Mouse (Mus musculus) spleen, adult 12 weeks (tissue): ENCODE measurements around the gene S100a13.
A peak's percentile ranks its signal among the peaks of the same experiment; 100 is the strongest.

ENCODE experiments used
- DNase-seq: peaks from one replicate; pipeline ENCODE4 v3.0.0; 2022; ENCODE audit warnings: low spot score

Gene S100a13

GRCm38 (mm10) chr3:90508287-90508949 lies 5.8 kb upstream of the S100a13 start:
- no peak for DNase-seq

GRCm38 (mm10) chr3:90508950-90509746 lies 5.1 kb upstream of the S100a13 start, which contains the start of gene Chtop:
Gene Chtop (minus strand): TSS chr3:90509498.
- DNase-seq, result peak; percentile 100

GRCm38 (mm10) chr3:90509747-90510123 lies 4.5 kb upstream of the S100a13 start:
- DNase-seq, result no peak

GRCm38 (mm10) chr3:90512276-90512675 lies 2.0 kb upstream of the S100a13 start:
- DNase-seq, result no peak

GRCm38 (mm10) chr3:90512948-90513642 lies 1.1 kb upstream of the S100a13 start:
- DNase-seq, result no peak

- DNase-seq, result peak; percentile 44
These were observed 456 bp downstream of the S100a13 start for GRCm38 (mm10) chr3:90514691-90515090.

GRCm38 (mm10) chr3:90515242-90515641 lies 1.0 kb downstream of the S100a13 start:
- DNase-seq, result no peak

- DNase-seq, result no peak
These were observed 1.6 kb downstream of the S100a13 start for GRCm38 (mm10) chr3:90515789-90516188.

GRCm38 (mm10) chr3:90517711-90518110 lies 3.5 kb downstream of the S100a13 start:
- DNase-seq, result no peak

- no peak for DNase-seq
These were observed 11.2 kb downstream of the S100a13 start for GRCm38 (mm10) chr3:90525421-90525820.

- DNase-seq, result no peak
These were observed 11.8 kb downstream of the S100a13 start for GRCm38 (mm10) chr3:90526076-90526475.

- DNase-seq, result no peak
These were observed 12.3 kb downstream of the S100a13 start, which contains the start of gene S100a14 for GRCm38 (mm10) chr3:90526580-90526979. Gene S100a14 (plus strand): TSS chr3:90526856.

GRCm38 (mm10) chr3:90527291-90527873 lies 13.1 kb downstream of the S100a13 start:
- no peak for DNase-seq

- DNase-seq, result no peak
These were observed 17.5 kb downstream of the S100a13 start for GRCm38 (mm10) chr3:90531713-90532112.

GRCm38 (mm10) chr3:90535446-90535845 lies 21.2 kb downstream of the S100a13 start:
- DNase-seq, result no peak

- DNase-seq, result no peak
These were observed 23.1 kb downstream of the S100a13 start, which contains the start of gene S100a16 for GRCm38 (mm10) chr3:90537141-90537904. Gene S100a16 (plus strand): TSS chr3:90537254.

GRCm38 (mm10) chr3:90537905-90538296 lies 23.7 kb downstream of the S100a13 start:
- DNase-seq, result no peak

GRCm38 (mm10) chr3:90540904-90541303 lies 26.7 kb downstream of the S100a13 start:
- DNase-seq, result no peak

- DNase-seq, result no peak
These were observed 35.6 kb downstream of the S100a13 start for GRCm38 (mm10) chr3:90549676-90550420.

GRCm38 (mm10) chr3:90550421-90550790 lies 36.2 kb downstream of the S100a13 start:
- no peak for DNase-seq

- DNase-seq, result no peak
These were observed 38.0 kb downstream of the S100a13 start for GRCm38 (mm10) chr3:90552231-90552630.
